Mouse (Mus musculus): ENCODE results near the gene Nmrk2. TPM values are rescaled to one million over a fixed set of nuclear protein-coding genes. Genes with fewer than 3 reads are reported as not detected.
A peak's percentile ranks its signal among the peaks of the same experiment; 100 is the strongest.

The Nmrk2 gene
- total RNA-seq, 2 experiments from 2014 or later: 0.18 TPM; not detected in 1

DNA sequence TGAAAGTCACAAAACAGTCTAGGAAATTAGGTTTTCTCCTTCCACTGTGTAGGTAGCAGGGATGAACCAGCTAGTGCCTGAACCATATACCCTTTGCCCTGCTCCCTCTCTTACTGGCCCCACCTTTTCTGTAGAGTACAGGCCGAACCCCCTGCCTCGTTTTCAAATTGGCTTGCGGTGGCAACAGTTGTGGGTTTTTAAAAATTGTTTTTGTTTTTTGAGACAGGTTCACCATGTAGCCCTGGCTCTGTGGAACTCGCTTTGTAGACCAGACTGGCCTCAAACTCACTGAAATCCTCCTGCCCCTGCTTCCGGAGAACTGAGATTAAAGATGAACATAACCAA, 33.8 kb downstream of the Nmrk2 start:
- no peak for DNase-seq (ENCODE audit: low spot score in 2 of 2)

- DNase-seq (ENCODE audit: low spot score in 2 of 2): peak; percentile 100
Measured at GRCm38 (mm10) chr10:81167200-81168086, 34.4 kb downstream of the Nmrk2 start, which contains the start of gene Pias4. Gene Pias4, minus strand, starts transcription at chr10:81167923.

GRCm38 (mm10) chr10:81165118-81165517, 36.7 kb downstream of the Nmrk2 start:
- no peak for DNase-seq (ENCODE audit: low spot score in 2 of 2)

- DNase-seq (ENCODE audit: low spot score in 2 of 2): no peak
Measured at GRCm38 (mm10) chr10:81162318-81162652, 39.6 kb downstream of the Nmrk2 start.

DNA sequence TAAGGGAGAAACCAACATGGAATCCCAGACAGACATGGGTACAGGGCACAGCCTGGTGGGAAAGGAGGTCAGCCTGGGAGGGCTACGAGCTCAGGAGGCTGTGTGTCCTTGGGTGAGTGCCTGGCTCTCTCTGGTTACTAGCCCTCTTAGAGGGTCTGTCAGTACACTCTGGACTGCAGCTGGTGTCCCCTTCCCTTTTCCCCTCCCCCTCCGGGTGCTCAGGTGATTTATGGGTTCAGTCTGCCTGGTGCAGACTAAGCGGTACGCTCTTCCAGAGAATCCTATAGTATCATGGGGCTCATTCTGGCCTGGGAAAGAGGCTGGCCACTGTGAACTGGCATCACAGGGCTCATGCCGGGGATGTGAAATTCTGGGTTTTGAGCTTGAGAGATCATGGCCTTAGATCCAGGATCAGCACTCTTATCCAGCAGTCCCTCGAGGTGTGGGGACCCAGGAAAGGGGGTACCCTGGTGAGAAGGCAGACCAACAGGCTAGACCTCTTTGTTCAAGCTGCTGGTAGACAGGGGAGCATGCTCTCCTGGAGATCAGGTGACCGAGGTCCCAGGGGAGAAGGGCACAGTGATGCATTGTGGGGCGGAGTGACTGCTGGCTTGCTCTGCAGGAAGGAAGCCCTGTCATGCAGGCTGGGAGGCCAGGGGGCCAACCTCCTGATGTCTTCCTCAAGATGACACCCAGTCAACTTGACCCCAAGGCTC, 40.1 kb downstream of the Nmrk2 start:
- DNase-seq (ENCODE audit: low spot score in 2 of 2): no peak

DNA sequence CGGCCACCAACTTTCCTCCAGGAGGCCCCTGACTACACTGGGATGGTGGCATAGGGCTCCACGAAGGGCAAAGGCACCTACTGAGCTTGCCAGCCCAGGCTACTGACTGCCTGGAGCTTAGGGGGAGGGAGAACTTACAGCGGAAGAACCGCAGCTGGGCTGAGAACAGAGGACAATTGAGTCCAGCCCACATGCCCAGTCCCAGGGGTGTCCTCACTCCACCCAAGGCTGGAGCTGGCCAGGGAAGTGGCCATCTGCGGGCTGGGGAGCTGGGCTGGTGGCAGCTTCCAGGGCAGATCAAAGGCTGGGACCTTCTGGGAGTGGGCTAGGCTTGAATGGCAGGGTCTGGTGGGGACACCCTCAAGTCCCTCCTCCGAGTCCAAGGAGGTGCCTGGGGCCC, 47.1 kb downstream of the Nmrk2 start:
- DNase-seq (ENCODE audit: low spot score in 2 of 2): no peak

GRCm38 (mm10) chr10:81154313-81154712, 47.5 kb downstream of the Nmrk2 start:
- no peak for DNase-seq (ENCODE audit: low spot score in 2 of 2)

DNA sequence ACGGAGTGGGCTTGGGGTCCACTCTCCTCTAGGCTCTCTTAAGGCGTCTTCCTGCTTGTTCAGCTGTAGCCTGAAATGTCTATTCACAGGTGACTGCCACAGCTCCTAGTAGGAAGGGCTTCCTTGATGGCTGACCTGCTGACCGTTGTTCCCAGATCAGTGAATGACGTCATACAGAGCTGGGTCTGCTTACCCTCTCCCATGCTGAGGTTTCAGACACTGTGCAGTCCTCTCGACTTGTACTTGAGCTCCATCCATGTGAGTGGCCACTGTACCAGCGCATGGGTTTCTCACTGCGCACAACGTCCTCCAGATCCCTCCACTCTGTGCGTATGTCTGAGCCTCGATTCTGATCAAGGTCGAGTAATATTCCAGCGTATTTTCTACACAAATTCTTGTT, 49.2 kb downstream of the Nmrk2 start:
- DNase-seq (ENCODE audit: low spot score in 2 of 2): no peak

- DNase-seq (ENCODE audit: low spot score in 2 of 2): no peak
Measured at GRCm38 (mm10) chr10:81151261-81151660, 50.6 kb downstream of the Nmrk2 start.

Other genes starting within 250 kb of the Nmrk2 start
- gene Gng7, start 187.1 kb downstream of the Nmrk2 start, total RNA-seq (2021): 100 to 1,000 TPM; 145 to 156 TPM
- gene Diras1, start 176.4 kb downstream of the Nmrk2 start, total RNA-seq (2021): 100 to 1,000 TPM in 1 of 2 experiments, 10 to 100 TPM in 1; 92.4 to 110 TPM
- gene Slc39a3, start 164.6 kb downstream of the Nmrk2 start, total RNA-seq (2021): 10 to 100 TPM; 57.3 to 66.0 TPM
- 100 to 1,000 TPM; 176 to 186 TPM for gene Sgta, start 141.9 kb downstream of the Nmrk2 start, total RNA-seq (2021)
- 10 to 100 TPM; 56.3 to 57.6 TPM for gene Thop1, start 132.0 kb downstream of the Nmrk2 start, total RNA-seq (2021)
- under 1 TPM; 0.41 to 0.45 TPM for gene Creb3l3, start 103.2 kb downstream of the Nmrk2 start, total RNA-seq (2021)
- 100 to 1,000 TPM; 139 to 150 TPM for gene Map2k2, start 96.1 kb downstream of the Nmrk2 start, total RNA-seq (2021)
- gene Zbtb7a, start 66.8 kb downstream of the Nmrk2 start, total RNA-seq (2021): 10 to 100 TPM; 38.4 to 45.2 TPM
- gene Pias4, start 34.1 kb downstream of the Nmrk2 start, total RNA-seq (2021): 10 to 100 TPM; 26.7 to 29.7 TPM
- gene Eef2, start 25.4 kb downstream of the Nmrk2 start, total RNA-seq (2021): 1,000 to 10,000 TPM; 1,075 to 1,131 TPM
- gene Dapk3, start 19.0 kb downstream of the Nmrk2 start, total RNA-seq (2021): 10 to 100 TPM; 66.1 to 67.9 TPM
- not detected for gene 4930442H23Rik, start 18.2 kb downstream of the Nmrk2 start, total RNA-seq (2021)
- 100 to 1,000 TPM; 170 to 177 TPM for gene Atcay, start 28.8 kb upstream of the Nmrk2 start, total RNA-seq (2021)
- gene Zfr2, start 31.1 kb upstream of the Nmrk2 start, total RNA-seq (2021): 10 to 100 TPM; 58.0 to 66.8 TPM
- 100 to 1,000 TPM; 222 to 266 TPM for gene Matk, start 50.9 kb upstream of the Nmrk2 start, total RNA-seq (2021)
- 10 to 100 TPM; 36.1 to 42.5 TPM for gene Mrpl54, start 64.9 kb upstream of the Nmrk2 start, total RNA-seq (2021)
- 10 to 100 TPM; 31.3 to 37.4 TPM for gene Apba3, start 64.9 kb upstream of the Nmrk2 start, total RNA-seq (2021)
- gene Tjp3, start 89.5 kb upstream of the Nmrk2 start, total RNA-seq (2021): 1 to 10 TPM; 1.4 to 2.3 TPM
- gene Pip5k1c, start 90.9 kb upstream of the Nmrk2 start, total RNA-seq (2021): 100 to 1,000 TPM; 305 to 311 TPM
- 10 to 100 TPM; 24.7 to 25.6 TPM for gene Cactin, start 119.1 kb upstream of the Nmrk2 start, total RNA-seq (2021)
- 1 to 10 TPM; 1.9 to 2.9 TPM for gene Tbxa2r, start 126.7 kb upstream of the Nmrk2 start, total RNA-seq (2021)
- gene Gipc3, start 141.2 kb upstream of the Nmrk2 start, total RNA-seq (2021): 1 to 10 TPM in 1 of 2 experiments, under 1 TPM in 1; 0.94 to 1.2 TPM
- gene Hmg20b, start 148.4 kb upstream of the Nmrk2 start, total RNA-seq (2021): 10 to 100 TPM; 25.1 to 30.9 TPM
- 10 to 100 TPM; 37.0 to 40.8 TPM for gene Mfsd12, start 155.4 kb upstream of the Nmrk2 start, total RNA-seq (2021)
- under 1 TPM; 0.57 to 0.74 TPM for gene 4930404N11Rik, start 163.8 kb upstream of the Nmrk2 start, total RNA-seq (2021)
- gene Fzr1, start 176.5 kb upstream of the Nmrk2 start, total RNA-seq (2021): 10 to 100 TPM; 81.2 to 85.2 TPM
- gene Dohh, start 182.4 kb upstream of the Nmrk2 start, total RNA-seq (2021): 10 to 100 TPM; 72.0 to 77.3 TPM
- gene Gm48551, start 182.4 kb upstream of the Nmrk2 start, total RNA-seq (2021): 1 to 10 TPM; 2.3 to 4.5 TPM
- 1 to 10 TPM; 1.1 to 3.5 TPM for gene Gm48552, start 187.0 kb upstream of the Nmrk2 start, total RNA-seq (2021)
- 1 to 10 TPM; 2.6 to 3.0 TPM for gene Smim24, start 191.0 kb upstream of the Nmrk2 start, total RNA-seq (2021)